Mouse (Mus musculus) thymus, adult 2 months (tissue): ENCODE measurements around the gene Opcml.

Source experiments
- CTCF ChIP-seq: fragments of 200-500 bp; IDR thresholded peaks from 2 replicates; pipeline ENCODE4 v1.5.1; 2012; ENCODE audit warnings: mild to moderate bottlenecking, control low read depth, low read length, moderate library complexity, borderline replicate concordance; ENCODE audit not compliant: control insufficient read depth, poor library complexity, insufficient read depth; ENCODE audit errors: extremely low read depth
- POLR2A ChIP-seq: fragments of 200-500 bp; IDR thresholded peaks from 2 replicates; pipeline ENCODE4 v1.6.1; 2012; ENCODE audit warnings: mild to moderate bottlenecking, low read length, control low read depth, moderate library complexity; ENCODE audit not compliant: control insufficient read depth, poor library complexity, insufficient read depth; ENCODE audit errors: extremely low read depth

DNA sequence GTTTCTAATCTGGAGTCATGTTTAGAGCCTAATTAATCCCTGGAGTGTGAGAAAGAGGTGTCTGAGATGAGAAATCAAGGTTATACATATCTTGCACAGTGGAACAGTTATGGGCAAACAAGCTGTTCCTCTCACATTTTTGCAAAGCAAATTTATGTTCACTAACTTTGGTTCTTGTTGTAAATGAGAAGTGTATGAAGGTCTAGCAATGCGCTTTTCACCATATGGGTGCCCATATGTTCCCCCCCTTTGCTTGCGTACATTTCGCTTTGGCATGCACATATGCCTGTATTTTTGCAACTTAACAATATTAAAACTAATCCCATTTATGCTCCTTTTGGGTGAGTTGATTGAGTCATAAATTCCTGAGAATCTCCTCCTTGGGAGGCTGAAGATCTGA lies 1031.5 kb downstream of the Opcml start:
- TF ChIP-seq POLR2A = no peak
- no peak for TF ChIP-seq CTCF
